Mouse (Mus musculus): ENCODE data around the gene Ggnbp2. TPM values are rescaled to one million over a fixed set of nuclear protein-coding genes. Genes with fewer than 3 reads are reported as not detected.

Ggnbp2 gene
- total RNA-seq, 2 experiments from 2014 or later = 40.6 to 52.8 TPM

DNA sequence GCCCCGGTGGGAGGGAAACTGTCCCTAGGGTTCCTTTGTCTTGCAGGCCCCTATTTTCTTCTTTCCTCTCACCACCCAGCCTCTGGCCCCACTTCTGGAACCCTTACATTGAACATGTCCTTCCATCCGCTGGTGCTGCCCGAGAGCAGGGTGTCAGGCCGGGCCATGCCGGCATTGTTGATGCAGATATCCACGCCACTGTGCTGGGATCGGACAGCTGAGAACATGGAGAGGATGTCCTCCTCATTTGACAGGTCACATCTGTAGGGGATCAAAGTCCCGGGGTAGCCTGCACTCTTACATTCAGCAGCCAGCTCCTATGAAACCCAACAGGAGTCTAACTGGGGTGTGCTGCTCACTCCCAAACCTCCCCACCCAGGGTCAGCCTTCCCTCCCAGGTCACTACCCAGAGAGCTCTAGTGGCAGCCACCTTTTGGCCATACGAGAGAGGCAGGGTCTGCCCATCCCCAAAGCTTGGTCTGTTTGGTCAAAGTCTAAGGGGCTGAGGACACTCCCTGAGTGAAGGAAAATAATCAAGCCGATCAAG, 45.3 kb downstream of the Ggnbp2 start:
- no peak for DNase-seq

DNA sequence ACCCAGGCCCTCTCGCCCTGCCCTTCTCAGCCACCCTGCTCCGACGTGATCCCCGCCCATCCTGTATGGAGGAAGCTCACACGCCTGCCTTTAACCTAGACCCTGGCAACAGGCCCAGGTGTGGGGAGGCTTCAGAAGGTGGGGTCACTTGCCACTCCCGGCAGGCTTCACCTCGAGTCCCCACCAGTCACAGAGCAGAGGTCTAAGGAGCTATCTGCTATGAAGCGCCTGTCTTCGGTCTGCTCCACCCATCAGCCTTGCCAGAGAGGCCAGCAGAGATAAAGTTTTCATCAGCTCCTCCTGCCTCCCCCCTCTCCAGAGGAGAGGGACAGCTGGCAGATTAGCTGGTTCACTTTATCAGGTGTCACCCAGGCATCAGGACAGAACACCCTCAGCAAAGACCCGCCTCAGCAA, 47.1 kb downstream of the Ggnbp2 start:
- DNase-seq = no peak

DNA sequence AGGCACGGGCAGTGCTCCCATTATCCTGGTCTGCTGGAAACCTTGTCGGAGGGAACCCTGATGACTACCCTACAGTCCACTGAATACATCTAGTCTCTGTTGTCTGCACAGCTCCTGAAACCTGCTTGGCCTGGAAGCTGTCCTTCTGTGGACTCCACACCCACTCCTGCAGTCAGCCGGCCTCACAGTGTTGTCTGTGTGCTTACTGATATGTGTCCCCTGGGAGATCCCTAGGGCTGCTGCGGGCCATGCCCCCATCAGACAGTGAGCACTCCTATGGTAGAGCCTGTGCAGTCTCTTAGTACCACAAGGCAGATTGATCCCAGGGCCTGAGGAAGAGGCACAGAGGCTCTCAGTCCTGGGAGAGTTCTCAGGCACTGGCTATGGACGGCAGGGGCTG, 48.1 kb downstream of the Ggnbp2 start:
- no peak for DNase-seq

DNA sequence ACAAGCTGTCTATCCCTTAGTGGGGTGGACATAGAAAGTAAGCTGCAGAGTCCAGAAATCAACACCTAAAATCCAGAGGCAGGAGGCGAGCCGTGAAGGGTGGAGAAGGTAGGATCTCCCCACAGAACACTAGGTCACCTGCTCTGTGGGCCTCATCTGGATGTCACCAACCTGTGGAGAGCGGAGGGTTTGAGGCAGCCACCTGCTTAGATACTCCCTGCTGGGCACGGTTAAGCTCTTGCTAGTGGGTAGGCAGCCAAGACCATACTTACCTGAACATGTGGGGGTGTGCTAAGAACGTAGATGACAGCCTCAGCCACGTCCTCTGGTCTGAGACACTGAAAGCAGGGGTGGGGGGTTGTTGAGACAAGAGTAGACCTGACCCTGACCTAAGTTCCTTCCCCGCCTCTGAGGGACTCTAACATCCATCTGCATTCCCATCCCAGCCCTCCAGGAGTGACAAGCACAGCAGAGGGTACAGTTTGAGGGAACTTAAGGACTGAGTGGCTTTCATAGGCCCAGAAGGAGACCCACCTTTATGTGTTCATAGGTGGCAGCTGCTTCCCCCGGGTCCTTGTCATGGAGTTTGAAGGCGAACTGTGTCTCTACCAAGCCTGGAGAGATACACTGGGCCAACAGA, 49.4 kb downstream of the Ggnbp2 start:
- DNase-seq = no peak

DNA sequence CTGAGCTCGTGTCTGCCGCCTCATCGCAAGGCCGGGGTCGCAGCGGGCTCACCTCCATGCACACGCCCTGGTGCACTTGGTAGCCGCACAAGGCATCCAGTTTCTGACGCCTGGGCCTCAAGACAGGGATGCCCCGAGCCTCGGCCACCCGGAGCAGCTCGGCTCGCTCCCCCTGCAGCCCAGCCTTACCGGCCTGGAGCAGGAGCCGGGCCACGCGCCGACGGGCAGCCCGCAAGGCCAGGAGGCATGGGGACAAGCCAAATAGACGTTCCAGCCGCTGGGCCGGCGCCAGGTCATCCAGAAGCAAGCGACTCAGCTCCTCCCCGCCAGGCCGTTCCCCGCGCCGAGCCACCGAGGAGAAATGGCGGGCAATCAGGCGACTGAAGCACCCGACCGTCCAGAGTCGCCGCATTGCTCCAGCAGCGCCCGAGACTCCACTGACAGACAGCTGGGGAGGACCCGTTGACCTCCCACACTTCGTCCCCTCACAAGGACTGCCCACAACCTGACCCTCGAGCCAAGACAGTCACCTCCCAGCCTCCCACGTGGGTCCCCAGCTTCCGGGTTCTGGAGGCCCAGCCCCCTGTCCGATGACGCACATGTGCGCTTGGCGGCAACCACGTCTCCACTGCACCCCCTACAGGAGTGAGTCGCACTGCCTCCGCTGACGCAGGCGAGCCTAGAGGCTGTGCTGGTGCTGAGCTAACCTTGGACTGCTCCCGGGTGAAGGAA, 51.5 kb downstream of the Ggnbp2 start, which contains the start of gene Mrm1:
TSS of gene Mrm1 (minus strand) at position 555 of the 732 bp plus-strand sequence.
- peak; percentile 94 for DNase-seq

DNA sequence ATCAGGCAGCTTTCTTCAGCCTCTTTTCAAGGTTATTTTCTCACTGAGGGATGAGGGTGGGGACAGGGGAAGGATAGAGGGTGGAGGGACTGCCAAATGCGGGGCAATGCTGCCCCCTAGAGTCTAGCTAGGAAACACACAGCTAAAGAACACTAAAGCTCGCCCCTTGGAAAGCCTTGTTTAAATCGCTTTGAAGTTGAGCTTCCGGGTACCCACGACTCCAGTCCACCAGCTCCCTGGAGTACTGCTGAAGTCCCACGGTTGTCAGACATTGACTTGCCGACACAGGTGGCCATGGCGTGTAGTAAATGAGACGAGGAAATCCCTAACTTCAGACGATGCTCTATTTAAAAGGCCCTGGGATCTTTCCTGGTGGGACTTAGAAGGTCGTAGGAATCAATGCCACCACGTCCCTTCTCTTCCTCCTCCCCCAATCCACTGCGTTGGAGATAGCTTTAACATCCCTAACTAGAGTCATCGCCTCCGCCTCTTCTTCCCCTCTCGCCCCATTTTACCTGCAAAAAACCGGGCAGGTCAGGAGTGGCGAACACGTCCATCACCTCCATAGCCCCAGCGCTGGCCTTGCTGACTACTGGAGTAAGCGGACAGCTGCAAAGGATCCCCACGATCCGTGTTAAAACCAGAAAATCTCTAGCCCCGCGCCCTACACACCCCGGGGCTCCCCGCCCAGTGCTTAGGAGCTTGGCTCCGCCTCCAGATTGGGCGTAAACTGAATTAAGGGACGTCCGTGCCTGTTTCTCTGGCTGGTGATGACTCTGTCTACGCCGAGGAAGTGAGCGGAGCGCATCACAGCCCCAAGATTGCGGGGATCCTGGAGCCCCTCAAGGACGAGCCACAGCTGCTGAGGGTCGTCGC, 52.3 kb downstream of the Ggnbp2 start:
- DNase-seq = peak; percentile 70

DNA sequence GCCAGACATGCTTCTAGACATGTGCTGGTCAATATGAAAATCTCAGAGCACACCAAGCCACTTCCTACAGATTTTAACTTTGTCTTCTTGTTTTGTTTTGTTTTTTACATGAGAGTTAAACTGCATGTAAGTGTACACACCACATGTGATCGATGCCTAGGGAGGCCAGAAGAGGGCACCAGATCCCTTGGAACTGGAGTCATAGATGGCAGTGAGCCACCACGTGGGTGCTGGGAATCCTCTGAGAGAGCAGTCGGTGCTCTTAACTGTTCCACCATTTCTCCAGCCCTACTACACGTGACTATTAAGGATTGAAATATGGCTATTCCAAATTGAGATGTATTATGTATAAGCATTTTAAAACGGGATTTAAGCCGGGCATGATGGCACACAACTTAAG, 53.3 kb downstream of the Ggnbp2 start:
- no peak for DNase-seq

DNA sequence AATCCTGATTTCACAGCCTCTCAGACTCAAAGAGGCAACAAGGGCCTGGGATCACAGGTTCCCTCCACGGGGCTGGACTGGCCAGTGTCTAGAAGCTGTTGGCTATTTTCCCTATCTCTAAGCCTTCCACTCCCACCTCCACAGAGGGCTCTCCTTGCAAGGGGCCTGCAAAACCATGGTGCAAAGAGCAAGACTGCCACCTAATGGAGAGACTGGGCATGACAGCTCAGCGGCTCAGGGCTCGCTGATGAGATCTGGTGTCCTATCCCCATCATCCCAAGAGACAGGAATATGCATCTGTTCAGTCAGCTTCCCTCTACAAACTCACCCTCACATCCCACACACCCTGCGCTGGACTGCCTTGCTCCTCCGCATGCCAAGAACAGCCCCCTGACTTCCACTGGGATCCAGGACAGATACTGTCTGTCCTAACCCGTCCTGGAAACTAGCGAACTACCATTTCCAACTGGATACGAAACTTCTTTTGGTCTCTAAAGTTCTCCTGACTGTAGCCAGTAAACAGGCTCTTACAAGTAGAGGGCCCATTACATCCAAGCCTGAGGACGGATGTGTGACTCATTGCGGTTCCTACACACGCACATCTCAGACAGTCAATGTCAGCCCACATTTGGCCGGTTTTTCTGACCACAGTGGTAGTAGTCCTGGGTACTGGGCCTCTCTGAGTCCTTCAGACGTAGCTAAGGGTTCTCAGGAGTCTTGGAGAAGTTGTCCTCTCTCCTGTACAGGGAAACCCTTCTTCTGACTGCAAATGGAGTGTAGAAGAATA, 56.7 kb downstream of the Ggnbp2 start:
- peak; percentile 77 for DNase-seq

DNA sequence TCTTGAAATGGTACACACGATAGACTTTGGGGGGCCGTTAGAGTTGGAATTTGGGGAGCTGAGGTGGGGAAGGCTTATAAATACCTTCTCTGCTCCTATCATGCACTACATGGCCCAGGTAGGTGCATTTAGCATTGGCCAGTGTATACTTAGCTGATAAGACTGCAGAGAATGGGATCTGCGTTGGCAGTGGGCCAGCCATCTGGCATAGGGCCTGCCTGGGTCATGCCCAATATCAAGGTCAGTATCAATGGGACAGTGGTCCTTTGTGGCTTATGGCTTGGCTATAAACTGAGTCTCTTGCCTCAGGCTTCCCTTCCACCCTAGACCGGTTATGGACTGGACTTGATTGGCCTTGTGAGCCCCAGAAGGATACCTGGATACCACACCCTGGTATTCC, 66.2 kb downstream of the Ggnbp2 start:
- no peak for DNase-seq

DNA sequence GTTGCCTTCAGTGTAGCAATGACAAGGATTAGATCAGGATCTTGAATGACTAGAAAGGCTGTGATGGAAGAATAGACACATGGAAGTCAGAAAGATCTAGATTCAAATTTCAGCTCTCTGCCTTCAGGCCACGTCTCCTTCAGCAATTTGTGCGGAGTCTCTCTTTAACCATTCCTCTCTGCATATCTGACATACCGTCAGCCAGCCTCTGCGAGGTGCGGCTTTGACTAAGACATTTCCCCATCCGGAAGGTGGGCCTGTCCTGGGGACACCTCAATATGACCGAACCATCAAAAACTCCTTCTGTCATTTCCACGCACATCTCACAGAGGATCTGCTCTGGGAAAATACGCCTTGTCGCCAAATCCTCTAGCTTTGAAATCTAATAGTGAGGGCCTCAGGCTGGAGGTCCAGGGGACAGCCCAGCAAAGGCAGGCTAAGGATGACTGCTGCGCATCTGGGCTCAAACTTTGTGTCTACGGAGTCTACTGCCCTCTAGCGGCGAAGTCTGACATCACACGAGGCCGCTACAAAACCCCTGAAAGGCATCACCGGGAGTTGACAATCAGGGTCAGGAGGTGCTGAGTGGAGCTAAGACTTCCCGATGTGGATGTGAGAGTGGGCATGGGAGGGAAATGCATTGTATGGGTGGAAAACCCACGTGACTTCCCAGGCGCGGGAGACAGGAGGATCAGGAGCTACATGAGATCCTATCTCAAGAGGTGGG, 72.8 kb downstream of the Ggnbp2 start:
- DNase-seq = peak; percentile 80

DNA sequence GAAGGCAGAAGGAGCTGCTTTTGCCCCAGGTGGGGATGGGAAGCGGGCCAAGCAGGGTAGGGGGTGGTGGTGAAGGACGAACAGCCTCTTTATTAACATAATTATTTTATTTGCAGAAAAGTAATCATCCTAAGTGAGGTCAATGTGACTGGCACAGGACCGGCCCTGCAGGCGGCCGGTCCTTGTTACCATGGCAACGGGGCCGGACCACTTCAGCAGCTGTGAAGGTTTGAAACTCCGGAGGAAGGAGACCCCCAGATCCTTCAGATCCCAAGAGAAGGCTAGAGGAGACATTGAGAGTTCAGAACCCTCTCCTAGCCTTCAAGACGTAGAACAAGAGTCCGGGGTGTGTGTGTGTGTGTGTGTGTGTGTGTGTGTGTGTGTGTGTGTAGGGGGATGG, 73.6 kb downstream of the Ggnbp2 start:
- no peak for DNase-seq

DNA sequence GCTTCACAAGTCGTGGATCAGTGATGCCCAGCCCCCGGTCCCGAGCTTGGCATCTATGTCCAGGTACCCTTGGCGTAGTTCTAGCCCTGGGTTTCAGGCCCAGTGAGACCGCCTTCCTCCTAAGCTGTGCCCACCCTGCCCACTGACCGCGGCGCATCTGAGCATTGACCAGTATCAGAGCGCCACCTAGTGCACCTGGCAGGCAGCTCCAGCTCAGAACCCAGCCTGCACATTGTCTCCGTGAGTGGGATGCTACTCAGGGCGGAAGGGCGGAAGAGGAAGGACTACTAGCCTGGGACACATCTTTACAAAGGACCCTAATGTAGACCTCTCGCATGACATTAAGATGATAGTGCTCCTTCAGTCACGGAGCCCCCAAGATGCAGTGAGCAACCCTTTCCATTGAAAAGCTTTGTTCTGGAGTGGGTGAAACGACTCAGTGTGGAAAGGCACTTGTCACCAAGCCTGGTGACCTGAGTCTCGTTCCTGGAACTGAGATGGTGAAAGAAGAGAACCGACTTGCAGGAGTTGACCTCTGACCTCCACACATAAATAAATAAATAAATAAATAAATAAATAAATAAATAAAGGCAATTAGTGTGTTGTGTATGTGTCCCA, 76.0 kb downstream of the Ggnbp2 start:
- DNase-seq = peak; percentile 75

DNA sequence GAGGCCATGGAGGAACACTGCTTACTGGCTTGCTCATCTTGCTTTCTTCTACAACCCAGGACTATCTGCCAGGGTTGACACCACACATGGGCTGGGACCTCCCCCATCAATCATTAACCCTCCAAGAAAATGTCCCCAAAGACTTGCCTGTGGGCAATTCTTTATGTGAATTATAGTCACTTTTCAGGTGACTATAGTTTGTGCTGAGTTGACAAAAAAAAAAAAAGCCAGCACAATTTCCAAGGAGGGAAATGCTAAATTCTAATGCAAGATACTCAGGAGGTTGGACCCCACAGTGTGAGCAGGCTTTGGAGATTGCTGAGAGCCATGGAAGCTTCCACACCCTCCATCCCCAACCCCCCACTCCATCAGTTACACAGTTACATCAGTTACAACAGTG, 77.1 kb downstream of the Ggnbp2 start:
- DNase-seq = no peak

DNA sequence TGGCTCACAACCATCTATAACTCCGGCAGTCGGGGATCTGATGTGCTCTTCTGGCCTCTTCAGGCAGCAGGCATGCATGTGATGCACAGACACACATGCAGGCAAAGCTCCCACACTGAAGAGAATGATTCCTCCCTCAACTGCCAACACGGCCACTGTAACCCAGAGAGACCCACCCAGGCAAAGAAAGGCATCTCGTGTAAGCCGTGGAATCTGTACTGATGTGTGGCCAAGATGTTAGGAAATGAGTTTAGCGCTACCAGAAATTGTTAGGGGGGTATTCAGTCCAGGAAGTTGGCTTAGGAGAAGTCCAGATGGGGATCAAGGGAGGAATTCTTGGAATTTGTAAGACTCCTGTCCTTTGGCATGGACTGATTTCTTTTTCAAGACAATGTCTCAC, 80.2 kb downstream of the Ggnbp2 start:
- no peak for DNase-seq

Small RNA genes within 50 kb of the gene (microRNA-seq; reads per million reads assigned to microRNA genes)
- gene Gm23564 = 0 reads per million in 2 experiments

Other genes starting within 250 kb of the Ggnbp2 start
- 1 to 10 TPM; 3.8 to 4.9 TPM for gene Mrm1, start 51.3 kb downstream of the Ggnbp2 start, total RNA-seq (2021)
- gene Dhrs11, start 41.8 kb downstream of the Ggnbp2 start, total RNA-seq (2021) = 10 to 100 TPM; 19.2 to 22.6 TPM
- 1 to 10 TPM; 4.4 to 5.3 TPM for gene Myo19, start 9.3 kb upstream of the Ggnbp2 start, total RNA-seq (2021)
- 1 to 10 TPM; 6.3 to 7.7 TPM for gene Pigw, start 9.5 kb upstream of the Ggnbp2 start, total RNA-seq (2021)
- 10 to 100 TPM in 1 of 2 experiments, 1 to 10 TPM in 1; 9.3 to 12.4 TPM for gene Znhit3, start 45.5 kb upstream of the Ggnbp2 start, total RNA-seq (2021)
- gene Car4, start 87.0 kb upstream of the Ggnbp2 start, total RNA-seq (2021) = 10 to 100 TPM; 11.8 to 12.1 TPM